Mouse (Mus musculus) splenic B cell, adult 2 months (primary cell): ENCODE data around the gene Gpt2.
A peak's percentile ranks its signal among the peaks of the same experiment; 100 is the strongest.

ENCODE experiments used
- DNase-seq: peaks from one replicate; pipeline ENCODE4 v3.0.0-alpha.2; 2011; ENCODE audit warnings: low read depth, low spot score
- H3K27me3 ChIP-seq: 2 replicates; pipeline ENCODE4 v1.6.1; 2012; ENCODE audit warnings: mild to moderate bottlenecking, low read length, moderate library complexity, mixed read lengths; ENCODE audit not compliant: control insufficient read depth, poor library complexity, insufficient read depth, severe bottlenecking
- H3K36me3 ChIP-seq: 2 replicates; pipeline ENCODE4 v1.6.1; 2012; ENCODE audit warnings: mild to moderate bottlenecking, low read length, moderate library complexity, mixed read lengths; ENCODE audit not compliant: control insufficient read depth, poor library complexity, insufficient read depth, severe bottlenecking

Gene Gpt2

DNA sequence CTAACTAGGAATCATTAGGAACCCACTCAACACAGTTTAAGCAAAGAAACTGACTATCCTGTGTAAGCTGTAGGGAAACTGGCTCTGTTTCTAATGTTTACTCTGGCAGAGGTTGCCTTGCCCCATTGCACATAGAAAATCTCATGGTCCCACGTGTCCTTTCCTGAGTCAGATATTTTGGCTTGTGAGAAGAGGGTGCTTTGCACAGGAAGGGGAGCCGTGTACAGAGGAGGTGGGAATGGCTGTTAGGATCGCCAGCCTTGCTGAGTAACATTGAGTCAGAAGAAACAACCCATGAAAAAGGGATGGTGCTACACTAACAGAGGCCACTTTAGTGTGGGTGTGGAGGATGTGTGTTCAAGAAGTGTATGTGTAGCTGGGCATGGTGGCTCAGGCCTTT is 36.6 kb downstream of the Gpt2 start:
- H3K27me3 ChIP-seq = no peaks in the 10 kb centered on the region
- no peak for DNase-seq
- no peaks in the 10 kb centered on the region for H3K36me3 ChIP-seq

- H3K27me3 ChIP-seq = no peaks in the 10 kb centered on the region
- DNase-seq = no peak
- H3K36me3 ChIP-seq = peaks cover 2% of the 10 kb centered on the region; the same call in 1 of the 2 replicates
Measured at GRCm38 (mm10) chr8:85530717-85531116, 38.3 kb downstream of the Gpt2 start.

DNA sequence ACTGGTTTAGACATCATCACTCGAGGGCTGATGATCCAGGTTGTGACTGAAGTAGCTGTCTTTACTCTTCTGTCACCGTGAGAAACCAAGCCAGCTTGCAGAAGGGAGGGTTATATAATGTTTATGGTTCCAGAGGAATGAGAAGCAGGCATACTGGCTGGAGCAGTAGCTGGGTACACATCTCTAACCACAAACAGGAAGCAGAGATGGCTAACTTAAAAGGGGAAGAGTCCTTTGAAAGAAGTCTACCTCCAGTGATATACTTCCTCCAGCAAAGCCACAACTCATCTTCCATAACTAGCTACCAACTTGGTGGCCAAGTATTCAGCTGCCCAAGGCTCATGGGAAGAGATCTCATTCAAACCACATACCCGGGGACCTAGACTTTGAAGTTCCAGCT is 39.1 kb downstream of the Gpt2 start:
- Histone ChIP-seq H3K36me3 (peaks cover 4% of the 10 kb centered on the region; the same call in 1 of the 2 replicates), H3K27me3 (no peaks in the 10 kb centered on the region)
- DNase-seq = peak; percentile 25

GRCm38 (mm10) chr8:85532843-85533242 is 40.5 kb downstream of the Gpt2 start:
- H3K36me3 ChIP-seq = peaks cover 4% of the 10 kb centered on the region
- DNase-seq = no peak
- no peaks in the 10 kb centered on the region for H3K27me3 ChIP-seq

DNA sequence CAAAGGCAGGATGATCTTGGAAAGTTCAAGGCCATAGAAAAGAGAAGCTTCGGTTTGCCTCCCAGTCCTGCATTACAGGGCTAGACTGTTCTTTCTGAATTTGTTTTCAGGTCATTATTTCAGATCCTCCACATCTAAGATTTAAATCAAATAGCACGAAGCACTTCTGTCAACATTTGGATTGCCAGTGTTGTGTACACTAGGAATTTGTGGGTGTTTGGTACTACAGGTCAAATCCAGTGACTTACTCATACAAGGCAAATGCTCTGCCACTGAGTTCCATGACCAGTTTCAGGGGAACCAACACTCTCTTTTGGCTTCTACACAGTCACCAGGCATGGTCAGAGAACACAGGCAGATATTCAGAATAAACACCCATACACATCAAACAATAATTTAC is 41.1 kb downstream of the Gpt2 start:
- DNase-seq = no peak
- peaks cover 6% of the 10 kb centered on the region for H3K36me3 ChIP-seq
- no peaks in the 10 kb centered on the region for H3K27me3 ChIP-seq

- no peak for DNase-seq
- Histone ChIP-seq H3K27me3 (no peaks in the 10 kb centered on the region), H3K36me3 (peaks cover 10% of the 10 kb centered on the region)
Measured at GRCm38 (mm10) chr8:85534163-85534562, 41.8 kb downstream of the Gpt2 start.

GRCm38 (mm10) chr8:85536332-85536731 is 44.0 kb downstream of the Gpt2 start:
- DNase-seq = no peak
- H3K27me3 ChIP-seq = no peaks in the 10 kb centered on the region

GRCm38 (mm10) chr8:85551934-85552333 is 59.6 kb downstream of the Gpt2 start:
- Histone ChIP-seq H3K36me3 (peaks cover 11% of the 10 kb centered on the region), H3K27me3 (no peaks in the 10 kb centered on the region)
- DNase-seq = no peak

More at GRCm38 (mm10) chr8:85536332-85536731, 44.0 kb downstream of the Gpt2 start:
- peaks cover 14% of the 10 kb centered on the region for H3K36me3 ChIP-seq

DNA sequence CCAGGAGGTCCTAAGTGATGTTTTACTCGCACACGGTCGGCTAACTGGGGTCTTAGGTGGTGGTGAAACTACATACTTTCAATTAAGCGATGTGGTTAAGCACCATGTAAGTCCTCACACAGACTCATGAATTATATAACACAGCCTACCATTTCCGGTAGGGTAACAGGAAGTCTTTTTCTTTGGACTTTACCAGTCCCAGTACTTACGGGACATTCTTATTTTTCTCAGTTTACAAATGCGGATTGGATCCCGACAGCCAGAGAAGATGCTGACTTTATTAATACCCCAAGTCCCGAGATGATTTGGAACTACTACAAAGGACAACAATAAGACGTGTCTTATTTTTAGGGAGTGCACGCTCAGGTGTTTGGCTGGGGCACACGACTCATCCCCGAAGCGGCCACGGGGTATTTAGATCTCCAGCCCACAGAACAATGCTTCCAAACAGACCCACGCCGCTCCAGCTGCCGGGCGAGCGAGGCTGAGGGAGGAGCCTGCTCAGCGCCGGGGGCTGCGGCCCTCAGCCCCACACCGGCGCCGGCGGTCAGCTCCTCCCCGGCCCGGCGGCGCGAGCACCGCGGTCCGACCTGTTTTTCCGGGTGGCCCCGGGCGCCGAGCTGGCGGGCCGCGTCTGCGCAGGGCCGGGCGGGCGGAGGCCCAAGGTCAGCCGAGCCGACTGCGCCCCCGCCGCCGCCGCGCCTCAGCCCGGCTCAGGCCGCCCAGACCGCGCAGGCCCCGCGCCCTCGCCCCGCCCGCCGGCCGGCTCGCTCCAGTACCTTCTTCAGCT is 62.2 kb downstream of the Gpt2 start:
- Histone ChIP-seq H3K27me3 (no peaks in the 10 kb centered on the region), H3K36me3 (peaks cover 7% of the 10 kb centered on the region; the same call in 1 of the 2 replicates)
- peak; percentile 58 for DNase-seq

DNA sequence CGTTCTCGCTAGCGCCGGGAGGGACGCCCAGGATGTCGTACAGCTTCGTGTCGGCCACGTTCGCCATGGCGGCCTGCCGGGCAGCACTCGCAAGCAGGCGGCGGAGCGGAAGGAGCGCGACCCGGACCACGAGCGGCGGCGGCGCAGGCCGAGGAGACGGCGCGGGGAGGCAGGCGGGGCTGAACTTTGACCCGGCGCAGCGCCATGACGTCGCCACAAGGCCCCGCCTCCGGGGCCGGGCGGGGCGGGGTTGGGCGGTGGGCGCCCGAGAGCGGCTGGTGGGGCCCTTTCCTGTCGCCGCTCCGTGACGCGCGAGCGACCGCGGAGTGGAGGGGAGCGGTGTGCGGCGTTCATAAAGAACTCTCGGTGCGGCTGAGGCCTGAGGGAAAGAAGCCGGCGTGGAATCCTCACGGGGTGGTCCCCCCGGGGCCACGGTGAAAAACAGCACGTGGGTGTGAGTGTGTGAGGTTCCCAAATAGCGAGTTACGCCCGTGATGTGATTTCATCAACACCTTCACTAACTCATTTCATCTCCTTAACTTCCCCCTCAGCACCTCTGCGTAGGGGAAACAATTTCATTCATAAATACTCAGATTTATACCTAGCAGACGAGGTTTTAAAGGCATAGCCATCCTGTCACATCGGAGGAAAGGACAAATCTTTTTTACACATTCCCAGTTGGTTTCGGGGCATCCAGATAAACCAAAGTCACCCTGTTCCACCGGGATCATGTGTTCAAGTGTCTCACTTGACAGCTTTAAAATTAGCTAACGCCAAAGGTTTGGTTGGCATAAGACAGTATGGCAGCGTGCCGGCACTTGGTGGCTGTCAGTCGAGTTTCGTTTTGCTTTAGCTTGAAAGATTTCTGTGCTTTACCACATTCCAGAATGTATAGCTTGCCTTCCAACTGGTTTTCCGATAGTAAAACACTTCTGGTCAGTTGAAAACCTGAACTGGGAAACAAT is 63.1 kb downstream of the Gpt2 start, which contains the start of gene Dnaja2:
TSS of gene Dnaja2 (minus strand) at position 164 of the 965 bp plus-strand sequence.
- no peaks in the 10 kb centered on the region for H3K27me3 ChIP-seq
- peaks cover 6% of the 10 kb centered on the region; the same call in 1 of the 2 replicates for H3K36me3 ChIP-seq
- peak; percentile 91 for DNase-seq

DNA sequence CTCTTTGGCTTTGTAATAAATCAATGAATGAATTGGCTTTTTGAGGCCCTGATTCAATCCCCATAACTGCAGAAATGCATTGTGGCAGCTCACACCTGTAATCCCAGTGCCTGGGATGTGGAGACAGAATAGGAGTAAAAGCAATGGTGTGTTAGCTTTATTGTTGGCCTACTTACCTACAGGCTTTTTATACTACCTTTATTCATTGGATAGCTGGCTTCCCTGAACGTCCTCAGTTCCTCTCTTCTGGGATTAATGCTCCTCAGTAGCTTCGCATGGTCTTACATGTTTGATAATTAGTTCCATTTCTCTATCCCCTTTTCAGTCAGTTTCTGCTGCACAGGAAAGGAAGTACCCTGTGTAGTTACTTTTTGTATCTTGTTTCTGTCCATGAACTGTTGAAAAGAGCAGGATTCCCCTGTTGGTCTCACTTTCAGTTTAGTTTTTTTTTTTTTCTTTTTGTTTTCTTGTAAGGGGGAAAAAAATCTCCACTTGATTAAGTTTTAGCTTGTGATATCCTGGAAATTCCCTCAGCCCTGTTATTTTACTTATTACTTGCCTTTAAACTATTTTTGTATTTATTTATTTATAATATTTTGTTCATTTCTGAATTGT is 64.7 kb downstream of the Gpt2 start:
- DNase-seq = peak; percentile 27
- H3K27me3 ChIP-seq = no peaks in the 10 kb centered on the region
- H3K36me3 ChIP-seq = peaks cover 2% of the 10 kb centered on the region; the same call in 1 of the 2 replicates

DNA sequence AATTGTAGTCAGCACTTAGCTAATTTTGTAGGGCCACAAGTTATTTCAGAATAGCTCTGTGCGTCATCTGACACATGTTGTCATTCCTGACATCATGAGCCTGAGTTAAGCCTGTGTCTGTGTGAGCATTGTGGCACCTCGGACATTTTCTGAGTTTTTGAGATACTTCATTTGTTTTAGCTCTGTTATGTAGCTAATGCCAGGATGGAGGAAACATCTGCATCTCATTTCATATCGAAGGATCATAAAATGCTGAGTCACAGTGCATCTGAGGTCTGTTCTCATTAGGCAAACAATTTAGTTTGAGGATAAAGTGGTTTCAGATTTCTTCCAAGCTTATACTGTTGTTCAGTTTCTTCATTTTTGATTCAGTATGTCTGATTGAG is 65.2 kb downstream of the Gpt2 start:
- H3K27me3 ChIP-seq = no peaks in the 10 kb centered on the region
- H3K36me3 ChIP-seq = 0 out of 2 replicates have a peak, but pooled peaks cover 2% of the 10 kb centered on the region
- peak; percentile 11 for DNase-seq

- DNase-seq = peak; percentile 64
- Histone ChIP-seq H3K36me3 (no peaks in the 10 kb centered on the region), H3K27me3 (no peaks in the 10 kb centered on the region)
Measured at GRCm38 (mm10) chr8:85559201-85559600, 66.8 kb downstream of the Gpt2 start.

DNA sequence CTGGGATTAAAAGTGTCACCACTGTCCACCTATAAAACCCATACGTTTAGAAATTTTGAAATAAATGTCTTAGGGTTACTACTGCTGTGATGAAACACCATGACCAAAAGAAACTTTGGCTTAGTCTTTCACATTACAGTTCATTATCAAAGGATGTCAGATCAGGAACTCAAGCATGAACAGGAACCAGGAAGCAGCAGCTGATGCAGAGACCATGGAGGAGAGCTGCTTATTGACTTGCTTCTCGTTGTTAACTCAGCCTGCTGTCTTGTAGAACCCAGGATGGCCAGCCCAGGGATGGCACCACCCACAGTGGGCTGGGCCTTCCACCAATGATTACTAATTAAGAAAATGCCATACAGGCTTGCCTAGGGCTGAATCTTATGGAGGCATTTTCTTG is 67.6 kb downstream of the Gpt2 start:
- H3K36me3 ChIP-seq = no peaks in the 10 kb centered on the region
- peak; percentile 18 for DNase-seq
- no peaks in the 10 kb centered on the region for H3K27me3 ChIP-seq
